Mouse (Mus musculus): ENCODE results near the gene Bmp7. TPM values are rescaled to one million over a fixed set of nuclear protein-coding genes. Genes with fewer than 3 reads are reported as not detected.

The Bmp7 gene
- total RNA-seq, 4 experiments from 2014 or later: 13.4 to 14.3 (median 13.9) TPM

Small RNA genes within 50 kb of the gene (microRNA-seq; reads per million reads assigned to microRNA genes)
- gene Gm22773: 0 reads per million in 2 experiments

Other genes starting within 250 kb of the Bmp7 start
- under 1 TPM; 0.32 to 0.59 (median 0.41) TPM for gene Spo11, start 37.4 kb upstream of the Bmp7 start, total RNA-seq (2022)
- gene Rae1, start 59.8 kb upstream of the Bmp7 start, total RNA-seq (2022): 10 to 100 TPM; 56.9 to 63.1 (median 62.1) TPM
- 1 to 10 TPM; 2.9 to 5.2 (median 3.6) TPM for gene Rbm38, start 80.2 kb upstream of the Bmp7 start, total RNA-seq (2022)
- gene Ctcfl, start 179.2 kb upstream of the Bmp7 start, total RNA-seq (2022): under 1 TPM in 1 of 4 experiments, not detected in 3; 0.21 TPM
- gene Pck1, start 212.7 kb upstream of the Bmp7 start, total RNA-seq (2022): under 1 TPM in 1 of 4 experiments, not detected in 3; 0.11 TPM